Mouse (Mus musculus): Measurements from ENCODE around the gene Ptbp3.

Ptbp3 gene

GRCm38 (mm10) chr4:59429128-59429527, 120.0 kb downstream of the Ptbp3 start:
- no peak for DNase-seq

GRCm38 (mm10) chr4:59426429-59426828, 122.7 kb downstream of the Ptbp3 start:
- DNase-seq = no peak

- no peak for DNase-seq
Measured at GRCm38 (mm10) chr4:59422808-59423207, 126.4 kb downstream of the Ptbp3 start.

GRCm38 (mm10) chr4:59422025-59422783, 127.0 kb downstream of the Ptbp3 start:
- DNase-seq = no peak
